Mouse (Mus musculus) embryonic facial prominence, embryonic 15.5 days (tissue): ENCODE measurements around the gene Ooep. TPM values are rescaled to one million over a fixed set of nuclear protein-coding genes. Genes with fewer than 3 reads are reported as not detected.
"Not testable (repeated sequence)": the region's sequence is repeated elsewhere in the genome, so short reads cannot be mapped to it uniquely, and the experiment has no call there.

Experiments
- ATAC-seq: fragments of 200-750 bp; cut with Nextera tagmentation; 2 replicates; pipeline ENCODE4 v1.8.0; 2017; ENCODE audit warnings: low read depth, moderate TSS enrichment; ENCODE audit not compliant: insufficient number of reproducible peaks, low FRiP score, low TSS enrichment
- H3K27ac ChIP-seq: fragments of 300-500 bp; sonication (generic); replicated peaks from 2 replicates; pipeline ENCODE4 v1.5.1; 2015; ENCODE audit warnings: mild to moderate bottlenecking, inconsistent platforms
- H3K27me3 ChIP-seq: fragments of 300-500 bp; sonication (generic); 2 replicates; pipeline ENCODE4 v1.6.1; 2015; ENCODE audit warnings: inconsistent platforms
- H3K36me3 ChIP-seq: fragments of 300-500 bp; sonication (generic); 2 replicates; pipeline ENCODE4 v1.6.1; 2015; ENCODE audit warnings: mild to moderate bottlenecking, inconsistent platforms
- H3K4me1 ChIP-seq: fragments of 300-500 bp; sonication (generic); 2 replicates; pipeline ENCODE4 v1.6.1; 2015; ENCODE audit warnings: inconsistent platforms
- H3K4me2 ChIP-seq: fragments of 300-500 bp; sonication (generic); replicated peaks from 2 replicates; pipeline ENCODE4 v1.6.1; 2015; ENCODE audit warnings: mild to moderate bottlenecking, inconsistent platforms
- H3K4me3 ChIP-seq: fragments of 300-500 bp; sonication (generic); replicated peaks from 2 replicates; pipeline ENCODE4 v1.5.1; 2015; ENCODE audit warnings: mild to moderate bottlenecking, inconsistent platforms
- H3K9ac ChIP-seq: fragments of 300-500 bp; sonication (generic); 2 replicates; pipeline ENCODE4 v1.6.1; 2015; ENCODE audit warnings: inconsistent platforms
- H3K9me3 ChIP-seq: fragments of 300-500 bp; sonication (generic); replicated peaks from 2 replicates; pipeline ENCODE4 v1.6.1; 2016; ENCODE audit warnings: inconsistent platforms
- WGBS: fragments of 180-500 bp; shearing (Covaris S2); methylation state at CpG from one replicate; pipeline ENCODE4 v1.1.7; 2015; 5-methylcytosine and 5-hydroxymethylcytosine counted together
- polyA plus RNA-seq: library from polyadenylated mRNA; unstranded; fragments of >200 nt; fragmentation: Nextera tagmentation; extraction: Ambion mirVana; gene quantifications from 2 replicates; pipeline ENCODE4 v1.2.1, GENCODE M21; 2015

Ooep gene
- polyA plus RNA-seq, 1 experiment from 2014 or later = 2.2 TPM

- not testable (repeated sequence) for H3K9me3 ChIP-seq, ATAC-seq, H3K9ac ChIP-seq, H3K27me3 ChIP-seq, H3K36me3 ChIP-seq, H3K4me3 ChIP-seq, H3K4me2 ChIP-seq, H3K4me1 ChIP-seq, H3K27ac ChIP-seq
These were observed 28.5 kb downstream of the Ooep start for GRCm38 (mm10) chr9:78350007-78350406.

- H3K9me3 ChIP-seq, H3K4me1 ChIP-seq, H3K4me3 ChIP-seq, H3K4me2 ChIP-seq, H3K36me3 ChIP-seq, H3K27ac ChIP-seq, ATAC-seq, H3K9ac ChIP-seq, H3K27me3 ChIP-seq: not testable (repeated sequence)
- WGBS = 88% methylated on average over 3 of the region's 3 CpGs
These were observed 29.4 kb downstream of the Ooep start for GRCm38 (mm10) chr9:78349141-78349540.

DNA sequence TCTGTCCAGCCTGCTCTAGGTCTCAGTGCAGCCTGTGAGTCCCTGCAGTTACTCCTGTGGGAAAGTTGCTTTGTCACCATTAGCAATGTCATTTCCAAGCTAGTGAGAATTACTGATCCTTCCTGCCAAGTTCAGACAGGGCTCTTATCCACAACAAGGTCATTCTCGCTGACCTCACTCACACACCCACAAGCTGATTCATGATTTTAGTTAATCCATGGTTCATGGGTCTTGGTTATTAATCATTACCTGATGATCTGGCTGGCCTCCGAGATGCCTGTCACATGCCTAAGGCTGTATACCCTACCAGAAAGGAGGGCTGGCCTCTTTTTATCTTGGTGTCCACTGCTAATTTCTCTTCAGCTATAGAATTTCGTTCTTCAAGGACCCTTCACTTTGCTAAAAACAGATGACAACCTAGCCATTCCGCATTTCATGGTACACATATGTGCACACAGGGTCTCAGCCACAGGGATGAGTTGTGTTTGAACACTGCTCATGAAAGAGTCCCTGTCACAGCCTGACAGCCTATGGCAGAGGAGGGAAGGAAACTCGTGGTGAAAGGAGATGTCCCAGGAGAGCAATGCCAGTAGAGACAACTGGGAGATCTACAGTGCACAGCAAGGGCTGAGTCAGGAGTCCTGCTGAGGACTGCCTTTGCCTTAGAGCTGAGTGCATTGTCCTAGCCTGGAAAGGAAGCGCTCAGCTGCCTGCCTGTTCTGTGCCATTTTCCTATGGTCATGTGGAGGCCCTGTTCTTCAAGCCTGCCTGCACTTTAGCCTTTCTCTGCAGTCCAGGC is 30.1 kb downstream of the Ooep start:
- WGBS = 51% methylated on average over 6 of the region's 6 CpGs
- not testable (repeated sequence) for H3K9me3 ChIP-seq, H3K4me1 ChIP-seq, H3K4me2 ChIP-seq, ATAC-seq, H3K9ac ChIP-seq, H3K27me3 ChIP-seq, H3K27ac ChIP-seq, H3K36me3 ChIP-seq, H3K4me3 ChIP-seq

GRCm38 (mm10) chr9:78347004-78347403 is 31.5 kb downstream of the Ooep start:
- no peak for ATAC-seq
- 58% methylated on average over 3 of the region's 3 CpGs for WGBS
- Histone ChIP-seq H3K36me3 (no peaks in the 10 kb centered on the region), H3K27me3 (no peaks in the 10 kb centered on the region), H3K9ac (no peak overlapping the region), H3K27ac (no peak overlapping the region), H3K4me3 (no peak overlapping the region), H3K4me1 (no peaks in the 10 kb centered on the region), H3K9me3 (no peaks in the 10 kb centered on the region), H3K4me2 (no peak overlapping the region)

DNA sequence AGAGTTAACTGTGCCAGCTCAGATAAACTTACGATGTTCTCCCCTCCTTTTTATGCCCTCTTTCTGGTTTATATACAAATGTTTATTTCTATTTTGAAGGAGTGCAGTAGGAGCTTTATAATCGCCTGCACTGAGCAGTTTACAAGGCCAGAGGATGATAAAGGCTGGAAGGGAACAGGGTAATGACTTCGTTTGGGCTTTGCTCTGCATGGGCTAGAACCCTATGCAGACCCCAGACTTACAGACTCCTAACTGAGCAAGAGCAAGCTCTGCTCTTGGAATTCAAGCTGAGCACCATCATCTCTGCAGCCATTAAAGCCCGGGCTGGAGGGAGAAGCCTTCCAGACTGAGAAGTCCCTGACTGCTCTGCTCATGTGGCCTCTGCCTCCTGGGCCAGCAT is 33.3 kb downstream of the Ooep start:
- H3K4me2 ChIP-seq, H3K27me3 ChIP-seq, H3K9ac ChIP-seq, H3K4me3 ChIP-seq, H3K4me1 ChIP-seq, ATAC-seq, H3K9me3 ChIP-seq, H3K36me3 ChIP-seq, H3K27ac ChIP-seq: not testable (repeated sequence)
- WGBS = 55% methylated on average over 4 of the region's 4 CpGs

DNA sequence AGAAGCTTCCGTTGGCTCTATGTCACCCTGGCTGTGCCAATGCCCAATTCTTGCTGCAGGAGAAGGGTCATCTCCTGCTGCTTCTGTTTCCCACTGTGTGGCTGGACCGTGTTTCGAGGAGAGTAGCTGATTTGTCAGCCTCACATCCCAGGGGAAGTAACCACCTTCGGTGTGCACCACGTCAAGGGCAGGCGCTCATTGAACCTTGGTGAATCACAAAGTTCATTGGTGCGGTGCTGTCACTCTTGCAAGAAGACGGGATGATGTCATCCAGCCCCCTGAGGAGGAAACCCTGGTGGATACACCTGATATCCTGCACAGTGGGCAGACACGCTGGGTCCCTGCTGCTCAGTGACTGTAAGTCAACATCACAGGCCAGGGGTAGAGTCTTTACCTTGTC is 35.5 kb downstream of the Ooep start:
- not testable (repeated sequence) for H3K9ac ChIP-seq, H3K4me3 ChIP-seq, H3K9me3 ChIP-seq, H3K27ac ChIP-seq, H3K27me3 ChIP-seq, ATAC-seq, H3K36me3 ChIP-seq, H3K4me2 ChIP-seq, H3K4me1 ChIP-seq
- 85% methylated on average over 9 of the region's 9 CpGs for WGBS

- H3K4me3 ChIP-seq, H3K36me3 ChIP-seq, H3K4me2 ChIP-seq, H3K9me3 ChIP-seq, H3K9ac ChIP-seq, ATAC-seq, H3K27ac ChIP-seq, H3K27me3 ChIP-seq, H3K4me1 ChIP-seq: not testable (repeated sequence)
- 88% methylated on average over 4 of the region's 4 CpGs for WGBS
These were observed 36.0 kb downstream of the Ooep start for GRCm38 (mm10) chr9:78342494-78342893.

GRCm38 (mm10) chr9:78340324-78340723 is 38.2 kb downstream of the Ooep start:
- H3K27ac ChIP-seq, ATAC-seq, H3K27me3 ChIP-seq, H3K4me1 ChIP-seq, H3K9ac ChIP-seq, H3K9me3 ChIP-seq, H3K36me3 ChIP-seq, H3K4me2 ChIP-seq, H3K4me3 ChIP-seq: not testable (repeated sequence)
- 21% methylated on average over 8 of the region's 8 CpGs for WGBS

GRCm38 (mm10) chr9:78337050-78337449 is 41.5 kb downstream of the Ooep start:
- H3K4me2 ChIP-seq, H3K9me3 ChIP-seq, H3K4me1 ChIP-seq, H3K9ac ChIP-seq, H3K27me3 ChIP-seq, H3K27ac ChIP-seq, ATAC-seq, H3K4me3 ChIP-seq, H3K36me3 ChIP-seq: not testable (repeated sequence)

- not testable (repeated sequence) for H3K9ac ChIP-seq, H3K4me1 ChIP-seq, H3K4me2 ChIP-seq, H3K9me3 ChIP-seq, ATAC-seq, H3K36me3 ChIP-seq, H3K27ac ChIP-seq, H3K27me3 ChIP-seq, H3K4me3 ChIP-seq
- WGBS = 100% methylated on average over 1 of the region's 1 CpGs
These were observed 51.2 kb downstream of the Ooep start, which contains the start of gene Omt2b for GRCm38 (mm10) chr9:78327289-78327688. Omt2b (plus strand) TSS chr9:78327589.
